Mouse (Mus musculus) c-Kit-negative CD71-positive TER-119-positive erythroid progenitor cells, embryonic 14.5 days (primary cell): ENCODE results near the gene Clint1.
A peak's percentile ranks its signal among the peaks of the same experiment; 100 is the strongest.

Experiments used
- DNase-seq: peaks from one replicate; pipeline ENCODE4 v3.0.0-alpha.2; 2013; ENCODE audit warnings: low read depth, low spot score

The Clint1 gene

DNA sequence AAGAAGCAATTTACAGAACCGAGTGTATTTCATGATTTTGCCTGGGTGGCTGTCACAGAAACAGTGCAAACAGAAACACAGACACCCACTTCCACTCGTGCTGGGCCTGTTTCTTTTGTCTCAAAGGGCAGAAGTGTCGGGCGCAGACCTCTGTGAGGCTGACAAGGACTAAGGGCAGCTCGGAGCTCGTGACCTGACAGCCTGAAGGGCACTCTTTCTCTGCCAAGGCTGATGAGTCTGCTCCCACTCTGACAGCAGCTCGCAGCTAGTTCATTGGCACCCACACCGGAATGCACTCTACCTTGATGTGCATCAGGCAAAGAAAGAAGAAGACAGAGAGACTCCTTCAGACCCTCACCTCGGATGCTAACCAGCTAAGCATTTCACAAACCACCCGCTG is 77.7 kb downstream of the Clint1 start:
- DNase-seq = no peak

GRCm38 (mm10) chr11:45932771-45933170 is 80.9 kb downstream of the Clint1 start:
- no peak for DNase-seq

DNA sequence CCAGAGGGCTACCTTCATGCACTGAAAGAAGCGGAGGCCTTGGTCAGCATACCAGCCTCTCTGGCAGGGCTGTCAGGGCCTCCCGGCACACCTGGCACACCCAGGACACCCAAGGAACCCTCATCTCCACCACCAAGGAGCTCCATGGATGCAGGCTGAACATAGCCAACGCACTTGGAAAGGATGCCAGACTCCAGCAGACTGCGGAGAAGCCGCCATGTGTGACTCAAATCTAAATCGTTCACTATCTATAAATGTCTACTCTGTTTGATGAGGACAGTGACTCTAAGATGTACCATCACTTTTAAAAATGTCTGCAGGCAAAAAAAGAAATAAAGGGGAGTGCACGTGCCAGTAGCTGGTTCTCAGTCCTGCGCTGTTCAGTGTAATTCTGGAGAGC is 85.6 kb downstream of the Clint1 start:
- no peak for DNase-seq

GRCm38 (mm10) chr11:45938917-45939316 is 87.1 kb downstream of the Clint1 start:
- DNase-seq = no peak

DNA sequence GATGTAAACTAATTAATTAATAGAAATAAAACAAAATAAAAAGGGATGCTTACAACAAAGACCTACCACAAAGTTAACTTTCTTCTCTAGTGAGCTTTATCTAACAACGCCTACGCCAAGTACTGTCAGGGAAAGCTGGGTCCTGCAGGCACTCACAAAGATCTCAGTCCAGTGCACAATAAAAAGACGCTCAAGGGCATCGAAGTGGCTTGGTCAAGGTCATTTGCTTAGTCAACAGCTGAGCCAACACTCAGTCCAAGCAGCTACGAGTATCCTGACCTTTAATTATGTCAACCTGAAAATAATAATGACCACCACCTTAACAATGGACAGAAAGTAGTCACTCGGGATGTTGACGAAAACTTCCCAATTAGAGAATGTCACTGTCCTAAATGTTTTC is 90.4 kb downstream of the Clint1 start:
- DNase-seq = no peak

DNA sequence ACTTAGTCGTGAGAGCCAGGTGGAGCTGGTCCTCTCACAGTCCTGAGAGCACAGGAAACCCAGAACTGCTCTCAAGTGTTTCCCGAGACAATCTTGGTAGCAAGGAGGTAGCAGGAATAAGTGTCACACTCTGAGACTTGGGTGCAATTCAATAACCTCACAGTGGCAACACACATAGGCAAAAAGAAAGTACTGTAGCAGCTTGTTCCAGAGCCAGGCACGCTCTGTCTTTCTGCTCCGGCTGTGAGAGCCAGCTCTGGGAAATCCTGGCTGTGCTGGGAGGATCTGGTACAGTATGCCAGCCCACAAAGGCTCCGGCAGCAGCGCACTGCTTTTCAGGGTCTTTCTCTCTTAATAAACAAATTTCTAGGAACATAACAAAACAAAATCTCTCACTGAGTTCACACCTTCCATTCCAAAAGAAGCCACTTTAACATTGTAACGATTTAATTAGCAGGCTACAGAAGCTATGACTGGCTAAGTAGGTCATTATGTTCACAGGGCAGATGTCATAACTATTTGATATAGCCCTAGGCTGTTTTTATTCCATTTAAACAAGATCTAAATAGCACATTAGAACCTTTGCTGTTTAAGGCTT is 91.4 kb downstream of the Clint1 start:
- DNase-seq = no peak

DNA sequence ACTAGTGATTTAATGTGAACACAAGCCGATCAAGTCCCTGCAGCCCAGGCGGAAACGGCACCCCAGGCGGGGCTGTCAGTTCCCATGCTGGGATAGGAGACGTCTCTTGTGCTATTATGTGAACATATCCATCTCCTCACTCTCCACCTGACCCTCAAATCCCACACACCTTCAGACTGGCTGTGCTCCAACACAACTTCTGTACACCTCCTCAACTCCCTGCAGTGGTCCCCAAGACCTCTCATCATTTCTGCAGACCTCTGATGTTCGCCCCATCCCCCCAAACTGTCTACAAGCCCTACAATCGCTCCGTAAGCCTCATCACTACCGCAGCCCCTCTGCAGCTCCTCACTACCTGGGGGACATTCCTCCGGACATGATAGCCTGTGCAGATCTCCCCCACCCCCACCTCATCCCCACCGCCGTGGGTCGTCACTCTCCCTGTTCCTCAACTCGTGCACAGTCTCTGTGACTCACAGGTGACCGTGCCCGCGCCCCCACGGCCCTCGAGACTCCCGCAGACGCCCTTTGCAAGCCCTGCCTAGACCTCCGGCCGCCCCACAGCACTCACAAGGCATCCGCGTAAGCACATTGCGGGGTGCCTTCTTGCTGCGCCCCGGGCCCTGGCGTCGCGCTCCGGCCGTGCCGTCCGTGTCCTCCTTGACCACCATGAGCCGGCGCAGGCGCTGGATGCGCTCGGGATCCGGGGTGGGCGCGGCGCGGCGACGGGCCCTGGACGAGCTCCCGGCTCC is 92.2 kb downstream of the Clint1 start:
- no peak for DNase-seq

DNA sequence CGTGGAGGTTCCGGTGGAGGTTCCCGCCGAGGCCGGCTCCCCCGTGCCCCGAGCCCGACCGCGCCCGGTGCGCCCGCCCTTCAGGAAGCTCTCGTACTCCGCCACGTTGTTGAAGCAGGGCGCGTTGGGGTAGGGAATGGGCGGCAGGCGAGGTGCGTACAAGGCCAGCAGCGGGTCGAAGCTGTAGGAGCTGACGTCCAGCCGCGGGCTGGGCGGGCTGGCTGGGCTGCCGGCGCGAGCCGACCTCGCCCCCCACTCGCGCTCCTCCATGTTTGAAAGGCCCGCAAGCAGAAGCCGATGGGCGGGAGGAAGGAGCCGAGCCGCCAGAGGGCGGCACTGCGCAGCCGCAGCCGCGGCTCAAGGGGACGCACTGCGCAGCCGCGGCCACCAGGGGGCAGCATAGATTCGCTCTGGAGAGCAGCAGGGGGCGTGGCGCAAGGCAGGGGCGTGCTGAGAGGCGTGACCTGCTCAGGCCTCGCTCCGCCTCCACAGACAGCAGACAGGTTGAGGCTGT is 92.8 kb downstream of the Clint1 start, which contains the start of gene Lsm11:
TSS of gene Lsm11 (minus strand) at position 293 of the 514 bp plus-strand sequence.
- DNase-seq = peak; percentile 92

DNA sequence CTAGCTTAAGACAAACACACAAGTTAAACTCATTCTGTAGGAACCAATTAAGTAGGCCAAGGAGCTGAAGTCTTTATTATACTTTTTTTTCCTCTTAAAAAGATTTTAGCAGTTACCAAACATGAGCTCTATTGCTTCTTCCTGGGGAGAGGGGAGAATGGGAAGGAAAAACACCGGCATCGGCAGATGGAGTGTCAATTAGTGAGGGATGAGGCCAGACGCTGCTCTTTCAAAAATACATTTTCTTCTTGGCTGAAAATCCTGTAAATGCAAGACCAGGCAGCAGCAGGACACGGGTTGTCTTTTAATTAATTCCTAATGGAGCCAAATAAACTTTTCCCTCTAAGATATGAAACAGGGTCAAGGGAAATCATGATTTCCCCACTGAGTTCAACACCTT is 94.9 kb downstream of the Clint1 start:
- DNase-seq = no peak

DNA sequence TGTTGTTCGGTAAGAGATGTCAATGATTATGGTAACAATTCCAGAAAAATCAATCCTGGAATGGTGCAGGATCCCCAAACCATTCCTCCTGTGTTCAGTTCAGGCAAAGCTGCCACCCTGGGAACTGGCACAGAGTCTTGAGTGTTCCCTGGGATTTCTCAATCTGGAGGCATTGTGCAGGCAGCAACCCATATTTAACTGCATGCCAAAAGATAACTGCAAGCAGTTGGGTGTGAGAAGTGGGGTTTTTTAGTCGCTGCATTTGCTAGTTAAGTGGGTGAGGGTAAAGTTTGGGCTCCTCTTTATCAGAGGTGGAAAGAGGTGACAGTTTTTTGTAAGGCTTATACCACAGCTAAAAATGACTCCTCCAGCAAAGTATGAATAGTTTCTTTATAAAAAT is 95.6 kb downstream of the Clint1 start:
- DNase-seq = no peak

- peak; percentile 86 for DNase-seq
Observed at GRCm38 (mm10) chr11:45955127-45955627, 103.3 kb downstream of the Clint1 start, which contains the start of gene Thg1l. Gene Thg1l, minus strand, starts transcription at chr11:45955494.

DNA sequence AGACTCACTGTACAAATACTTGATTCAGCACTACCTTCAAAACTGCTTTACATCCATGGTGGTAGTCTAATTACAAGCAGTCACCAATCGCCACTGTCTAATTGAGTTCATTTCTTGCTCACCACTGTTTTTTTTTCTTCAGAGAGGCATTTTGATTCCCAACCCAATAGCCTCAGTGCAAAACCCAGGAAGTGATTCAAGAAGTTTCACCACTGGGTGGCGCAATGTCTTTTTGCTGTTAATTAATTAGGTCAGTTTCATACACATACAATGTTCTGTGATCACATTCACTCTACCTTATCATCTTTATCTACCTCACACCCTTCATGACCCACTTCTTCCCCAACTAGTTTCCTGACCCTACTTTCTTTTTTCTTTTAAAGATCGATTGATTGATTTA is 107.7 kb downstream of the Clint1 start:
- no peak for DNase-seq

DNA sequence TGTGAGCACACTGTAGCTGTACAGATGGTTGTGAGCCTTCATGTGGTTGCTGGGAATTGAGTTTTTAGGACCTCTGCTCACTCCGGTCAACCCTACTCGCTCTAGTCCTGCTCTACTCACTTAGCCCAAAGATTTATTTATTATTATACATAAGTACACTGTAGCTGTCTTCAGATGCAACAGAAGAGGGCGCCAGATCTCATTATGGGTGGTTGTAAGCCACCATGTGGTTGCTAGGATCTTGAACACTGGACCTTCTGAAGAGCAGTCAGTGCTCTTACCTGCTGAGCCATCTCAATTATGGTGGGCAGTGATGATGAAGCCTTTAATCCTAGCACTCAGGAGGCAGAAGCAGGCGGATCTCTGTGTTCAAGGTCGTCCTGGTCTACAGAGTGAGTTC is 108.2 kb downstream of the Clint1 start:
- no peak for DNase-seq
